22 mouse cellular contexts compared by ENCODE assay signal in the genomic region with DNA sequence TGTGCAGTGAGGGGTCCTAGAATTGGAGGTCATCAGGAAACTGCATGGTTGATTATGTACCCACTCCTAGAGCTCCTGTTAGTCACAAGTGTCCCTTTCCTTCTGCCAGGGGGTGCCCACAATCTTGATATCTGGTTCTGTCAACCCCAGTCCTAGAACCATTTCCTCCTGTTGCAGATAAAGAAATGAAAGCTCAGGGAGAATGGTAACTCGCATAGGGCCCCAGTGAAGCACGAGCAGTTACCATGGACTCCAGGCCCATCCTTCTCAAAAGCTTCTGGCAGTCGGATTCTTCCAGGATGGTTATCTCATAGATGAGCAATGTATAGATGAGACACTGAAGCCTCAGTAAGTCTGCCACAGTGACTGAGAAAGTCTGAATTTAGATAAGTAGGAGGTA. TPM values are rescaled to one million over a fixed set of nuclear protein-coding genes. Genes with fewer than 3 reads are reported as not detected.
DNase-seq lines count a peak whose midpoint lies in the region; ATAC-seq and TF ChIP-seq lines count a peak whose summit lies in the region.
"Had no signal": no experiment of that assay in that cellular context is flagged by ENCODE, and none has a peak within 500 bp of the region (broad histone marks: within the 10 kb centered on the region; RNA-seq: fewer than 3 reads in every experiment).

No protein-coding gene starts in this region.

- WGBS in liver, embryonic 11.5 days, result 28% methylated on average over 3 of the region's 3 CpGs
- 43% methylated on average over 3 of the region's 3 CpGs for WGBS in liver, postnatal 0 days (ENCODE audit: insufficient replicate concordance)
- 53% methylated on average over 3 of the region's 3 CpGs for WGBS in macrophage (ENCODE audit: missing documents)

- H3K36me3 ChIP-seq in liver, embryonic 11.5 days (ENCODE audit: control insufficient read depth, insufficient read depth, low read length), result peaks cover 12% of the 10 kb centered on the region
- H3K36me3 ChIP-seq in liver, postnatal 0 days (replicated peaks; ENCODE audit: insufficient read depth, low read length), result no peaks in the 10 kb centered on the region; the same call in 1 of the 2 replicates
- H3K36me3 ChIP-seq in MEL (ENCODE audit: control insufficient read depth in 1 of 2, insufficient read depth in 2 of 2, low read length in 2 of 2) (peaks cover 0 to 62% of the 10 kb centered on the region in 2 experiments; a peak in 3 of 4 replicates), macrophage (ENCODE audit: inconsistent target) (no peaks in the 10 kb centered on the region; the same call in 1 of the 2 replicates)

- no peak for ATAC-seq in liver, embryonic 11.5 days (replicated peaks; ENCODE audit: low FRiP score)
- ATAC-seq in liver, postnatal 0 days, result no peak
- ATAC-seq: forebrain, embryonic 16.5 days had no signal

- no peak for TF ChIP-seq RAD21 in MEL (IDR thresholded peaks at IDR 0.05; ENCODE audit: low read depth, low read length)

- no peak overlapping the region for H3K4me3 ChIP-seq in gastrocnemius, adult 2 months
- H3K4me3 ChIP-seq in liver, embryonic 11.5 days (ENCODE audit: low read depth, low read length), result no peak overlapping the region
- H3K4me3 ChIP-seq in liver, postnatal 0 days (ENCODE audit: low read depth, low read length), result no peak overlapping the region
- H3K4me3 ChIP-seq in MEL (ENCODE audit: control insufficient read depth in 1 of 2, insufficient read depth in 1 of 2, low read depth in 2 of 2, low read length in 2 of 2) (no peak overlapping the region), macrophage (ENCODE audit: inconsistent target) (no peak overlapping the region)
- H3K4me3 ChIP-seq: embryonic facial prominence, embryonic 15.5 days; erythroblast, embryonic 14.5 days; forebrain, embryonic 10.5 days; heart, embryonic 12.5 days; hindbrain, embryonic 10.5 days had no signal

- peak overlapping the region; percentile 100 for H3K27ac ChIP-seq in gastrocnemius, adult 2 months
- no peak overlapping the region for H3K27ac ChIP-seq in liver, embryonic 11.5 days (ENCODE audit: low read depth, low read length)
- H3K27ac ChIP-seq in liver, postnatal 0 days (ENCODE audit: low read depth), result no peak overlapping the region
- H3K27ac ChIP-seq in MEL (ENCODE audit: control insufficient read depth, low read depth, low read length) (peak overlapping the region; percentile 99), macrophage (peak overlapping the region; percentile 95)
- H3K27ac ChIP-seq: embryonic facial prominence, embryonic 15.5 days; forebrain, embryonic 10.5 days; hindbrain, embryonic 10.5 days; hindbrain, embryonic 14.5 days had no signal

- H3K4me1 ChIP-seq in liver, embryonic 11.5 days (replicated peaks; ENCODE audit: control insufficient read depth, insufficient read depth, low read length), result peaks cover 67% of the 10 kb centered on the region
- peaks cover 61% of the 10 kb centered on the region for H3K4me1 ChIP-seq in liver, postnatal 0 days (ENCODE audit: insufficient read depth)
- H3K4me1 ChIP-seq in MEL (ENCODE audit: control insufficient read depth in 1 of 2, insufficient read depth in 2 of 2, low read length in 2 of 2), result peaks cover 24 to 69% of the 10 kb centered on the region in 2 experiments

- 0 out of 2 replicates have a peak overlapping the region, but pooled peaks have one; percentile 7 for H3K9ac ChIP-seq in liver, embryonic 11.5 days (ENCODE audit: low read depth, low read length)
- no peak overlapping the region for H3K9ac ChIP-seq in liver, postnatal 0 days (replicated peaks)
- H3K9ac ChIP-seq in MEL (ENCODE audit: control insufficient read depth, low read depth, low read length, poor library complexity, severe bottlenecking), result peak overlapping the region; percentile 64
- H3K9ac ChIP-seq: embryonic facial prominence, embryonic 15.5 days; heart, embryonic 12.5 days; hindbrain, embryonic 14.5 days had no signal

- TF ChIP-seq EP300 in liver, postnatal 0 days (IDR thresholded peaks at IDR 0.05; ENCODE audit: low read depth), result no peak
- peak; percentile 58 to 77 for TF ChIP-seq EP300 in MEL (IDR thresholded peaks at IDR 0.05; ENCODE audit: low read depth in 1 of 2, low read length in 2 of 2)

- intact Hi-C loops in gastrocnemius, adult 2 months (cut with DNase I), result no loop called here
- intact Hi-C loops in gastrocnemius, postnatal 36 days (cut with DNase I), result no loop called here

- H3K79me2 ChIP-seq in MEL (ENCODE audit: control insufficient read depth, insufficient read depth, low read length, poor library complexity), result peaks cover 66% of the 10 kb centered on the region
- peaks cover 100% of the 10 kb centered on the region for H3K79me2 ChIP-seq in macrophage (ENCODE audit: inconsistent target)

- TF ChIP-seq CTCF in gastrocnemius, adult 2 months (IDR thresholded peaks at IDR 0.05), result no peak
- TF ChIP-seq CTCF in liver, postnatal 0 days (IDR thresholded peaks at IDR 0.05; ENCODE audit: low read depth), result no peak
- no peak for TF ChIP-seq CTCF in MEL (IDR thresholded peaks at IDR 0.05 in 2 of 3, conservative IDR thresholded peaks at IDR 0.05 in 1 of 3; ENCODE audit: control insufficient read depth in 1 of 3, insufficient read depth in 1 of 3, low read depth in 2 of 3, low read length in 3 of 3, poor library complexity in 1 of 3, severe bottlenecking in 1 of 3)

- DNase-seq in gastrocnemius, adult 2 months, result no peak
- no peak for DNase-seq in gastrocnemius, postnatal 36 days
- DNase-seq in liver, embryonic 11.5 days (ENCODE audit: low spot score), result no peak
- no peak for DNase-seq in liver, postnatal 0 days
- peak; percentile 70 for DNase-seq in MEL (ENCODE audit: low read depth, low spot score)
- DNase-seq in right cerebral cortex, postnatal 36 days (ENCODE audit: low spot score in 2 of 2), result no peak
- DNase-seq in kidney, adult 11 months, result no peak
- DNase-seq: adrenal gland, adult 2 months; adrenal gland, postnatal 25 days; cerebellum, adult 2 months; cerebellum, postnatal 14 days; embryo, embryonic 11 days; gastrocnemius, postnatal 14 days had no signal

- peak in 1 of 2 experiments; percentile 27; a peak in 1 of 4 replicates for TF ChIP-seq POLR2A in MEL (IDR thresholded peaks at IDR 0.05; ENCODE audit: control insufficient read depth in 1 of 2, insufficient read depth in 1 of 2, low read depth in 1 of 2, low read length in 2 of 2, poor library complexity in 1 of 2)

- no peaks in the 10 kb centered on the region for H3K9me3 ChIP-seq in liver, embryonic 11.5 days (ENCODE audit: control insufficient read depth, low read length)
- H3K9me3 ChIP-seq in liver, postnatal 0 days (ENCODE audit: low read length), result no peaks in the 10 kb centered on the region
- no peaks in the 10 kb centered on the region for H3K9me3 ChIP-seq in MEL (replicated peaks; ENCODE audit: insufficient read depth, low read length)
- H3K9me3 ChIP-seq: embryonic facial prominence, embryonic 15.5 days; forebrain, embryonic 10.5 days; heart, embryonic 12.5 days; hindbrain, embryonic 10.5 days had no signal

- peak overlapping the region; percentile 9; the same call in 1 of the 2 replicates for H3K4me2 ChIP-seq in liver, embryonic 11.5 days
- H3K4me2 ChIP-seq in liver, postnatal 0 days (ENCODE audit: low read depth, low read length), result no peak overlapping the region
- H3K4me2 ChIP-seq: embryonic facial prominence, embryonic 15.5 days; heart, embryonic 12.5 days; hindbrain, embryonic 14.5 days had no signal

- H3K27me3 ChIP-seq in liver, embryonic 11.5 days (replicated peaks; ENCODE audit: control insufficient read depth, insufficient read depth, low read length), result no peaks in the 10 kb centered on the region
- no peaks in the 10 kb centered on the region for H3K27me3 ChIP-seq in liver, postnatal 0 days (ENCODE audit: insufficient read depth, low read length)
- no peaks in the 10 kb centered on the region for H3K27me3 ChIP-seq in MEL (ENCODE audit: control insufficient read depth in 1 of 2, insufficient read depth in 2 of 2, low read length in 2 of 2)
- H3K27me3 ChIP-seq: CH12.LX; embryonic facial prominence, embryonic 15.5 days; heart, embryonic 12.5 days had no signal

TF ChIP-seq in MEL, 35 proteins besides CTCF, POLR2A, EP300 and RAD21 (continues in another document):
- TF ChIP-seq TCF12 (IDR thresholded peaks at IDR 0.05; ENCODE audit: low read depth, low read length) (peak; percentile 51; the same call in 1 of the 2 replicates), TBP (IDR thresholded peaks at IDR 0.05; ENCODE audit: low read depth, low read length) (peak; percentile 64; the same call in 1 of the 2 replicates), TAL1 (IDR thresholded peaks at IDR 0.05; ENCODE audit: low read length) (peak; percentile 46), HCFC1 (IDR thresholded peaks at IDR 0.05; ENCODE audit: low read depth, low read length) (0 out of 2 replicates have a peak, but pooled peaks have one; percentile 25), MXI1 (IDR thresholded peaks at IDR 0.05; ENCODE audit: low read depth, low read length) (peak; percentile 68), GATA1 (IDR thresholded peaks at IDR 0.05; ENCODE audit: low read depth, low read length) (peak; percentile 77), NELFE (IDR thresholded peaks at IDR 0.05; ENCODE audit: low read depth, low read length) (no peak), NRF1 (IDR thresholded peaks at IDR 0.05; ENCODE audit: insufficient read depth, low read depth, low read length, poor library complexity, severe bottlenecking) (no peak), JUND (IDR thresholded peaks at IDR 0.05; ENCODE audit: low read depth, low read length) (no peak), BHLHE40 (IDR thresholded peaks at IDR 0.05; ENCODE audit: borderline replicate concordance, low read depth, low read length) (peak; percentile 43; the same call in 1 of the 2 replicates), ELF1 (IDR thresholded peaks at IDR 0.05; ENCODE audit: low read depth, low read length) (no peak), MYC (IDR thresholded peaks at IDR 0.05; ENCODE audit: low read depth, low read length) (no peak), MAFK (IDR thresholded peaks at IDR 0.05; ENCODE audit: borderline replicate concordance, low read depth, low read length) (0 out of 2 replicates have a peak, but pooled peaks have one; percentile 4), SIN3A (IDR thresholded peaks at IDR 0.05; ENCODE audit: low read length) (peak; percentile 59)

RNA-seq across cellular contexts. Expression of a gene that starts 8.2 kb away (rescaled TPM):
- 100 to 1,000 TPM; 444 to 499 TPM for total RNA-seq in gastrocnemius, adult 2 months (2021)
- 100 to 1,000 TPM; 499 to 554 TPM for total RNA-seq in gastrocnemius, postnatal 36 days (2021)
- 250 and 257 TPM in 2 replicates for polyA plus RNA-seq in liver, embryonic 11.5 days (2014; fragmentation: Nextera tagmentation; extraction: Ambion mirVana)
- polyA plus RNA-seq in liver, postnatal 0 days (2015; fragmentation: Nextera tagmentation; extraction: Ambion mirVana), result 136 and 143 TPM in 2 replicates
- total RNA-seq in MEL (2012; rRNA removed), result 91.2 and 103 TPM in 2 replicates
- polyA plus RNA-seq in MEL (2012; ENCODE audit: insufficient read depth in 1 of 2, insufficient read length in 2 of 2, low read depth in 1 of 2, low replicate concordance in 2 of 2, missing spikeins in 1 of 2), result 100 to 1,000 TPM in 1 of 2 experiments, not detected in 1; 354 TPM
- total RNA-seq in macrophage (2018; cell fraction: chromatin; rRNA removed), result 100 to 1,000 TPM; 159 to 332 (median 238) TPM
- total RNA-seq in macrophage (2018; cell fraction: cytosol; rRNA removed), result 100 to 1,000 TPM; 379 to 591 (median 456) TPM
- 100 to 1,000 TPM; 176 to 252 (median 211) TPM for total RNA-seq in macrophage (2018; cell fraction: nucleus; rRNA removed)
- polyA plus RNA-seq in macrophage (2018), result 485 to 769 TPM (median 513 TPM) in 3 replicates

Comparison
In these comparisons a context has a peak if more than half of its experiments do, and no peak if none do; other contexts are left out.
1. H3K27ac ChIP-seq: peak in gastrocnemius, adult 2 months (single experiment), MEL (single experiment) and macrophage (single experiment); none in liver, embryonic 11.5 days (single experiment) and liver, postnatal 0 days (single experiment).